Mouse (Mus musculus): ENCODE results near the gene Ddo. TPM values are rescaled to one million over a fixed set of nuclear protein-coding genes. Genes with fewer than 3 reads are reported as not detected.

Gene Ddo
- polyA plus RNA-seq, 1 experiment from 2014 or later = 2.9 TPM

GRCm38 (mm10) chr10:40716713-40717112, 86.9 kb downstream of the Ddo start:
- WGBS = 85% methylated on average over 3 of the region's 3 CpGs

GRCm38 (mm10) chr10:40718362-40718761, 88.6 kb downstream of the Ddo start:
- no peak overlapping the region for H3K27ac ChIP-seq (ENCODE audit: low read depth, low read length)
- H3K4me3 ChIP-seq (ENCODE audit: low read length) = no peak overlapping the region
- no peak for ATAC-seq
- 92% methylated on average over 13 of the region's 13 CpGs for WGBS
- no peak overlapping the region for H3K4me2 ChIP-seq (ENCODE audit: low read length)
- no peaks in the 10 kb centered on the region for H3K27me3 ChIP-seq (replicated peaks; ENCODE audit: control insufficient read depth, insufficient read depth, low read length)
- H3K4me1 ChIP-seq (ENCODE audit: control insufficient read depth, insufficient read depth, low read depth, low read length) = no peaks in the 10 kb centered on the region
- no peaks in the 10 kb centered on the region for H3K9me3 ChIP-seq (ENCODE audit: control insufficient read depth, low read length)
- H3K36me3 ChIP-seq (ENCODE audit: control insufficient read depth, insufficient read depth, low read length) = no peaks in the 10 kb centered on the region
- H3K9ac ChIP-seq (ENCODE audit: low read depth, low read length) = no peak overlapping the region

More at GRCm38 (mm10) chr10:40716713-40717112, 86.9 kb downstream of the Ddo start:
- Histone ChIP-seq H3K27me3 (replicated peaks; ENCODE audit: control insufficient read depth, insufficient read depth, low read length) (no peaks in the 10 kb centered on the region), H3K9ac (ENCODE audit: low read depth, low read length) (no peak overlapping the region), H3K4me2 (ENCODE audit: low read length) (no peak overlapping the region), H3K4me3 (ENCODE audit: low read length) (no peak overlapping the region), H3K4me1 (ENCODE audit: control insufficient read depth, insufficient read depth, low read depth, low read length) (no peaks in the 10 kb centered on the region), H3K9me3 (ENCODE audit: control insufficient read depth, low read length) (no peaks in the 10 kb centered on the region), H3K27ac (ENCODE audit: low read depth, low read length) (no peak overlapping the region), H3K36me3 (ENCODE audit: control insufficient read depth, insufficient read depth, low read length) (no peaks in the 10 kb centered on the region)
- ATAC-seq = no peak

- H3K4me1 ChIP-seq (ENCODE audit: control insufficient read depth, insufficient read depth, low read depth, low read length) = no peaks in the 10 kb centered on the region
- H3K36me3 ChIP-seq (ENCODE audit: control insufficient read depth, insufficient read depth, low read length) = no peaks in the 10 kb centered on the region
- no peak overlapping the region for H3K9ac ChIP-seq (ENCODE audit: low read depth, low read length)
- no peaks in the 10 kb centered on the region for H3K27me3 ChIP-seq (replicated peaks; ENCODE audit: control insufficient read depth, insufficient read depth, low read length)
- H3K4me3 ChIP-seq (ENCODE audit: low read length) = no peak overlapping the region
- no peak overlapping the region for H3K27ac ChIP-seq (ENCODE audit: low read depth, low read length)
- H3K9me3 ChIP-seq (ENCODE audit: control insufficient read depth, low read length) = no peaks in the 10 kb centered on the region
- ATAC-seq = no peak
- 60% methylated on average over 6 of the region's 6 CpGs for WGBS
- no peak overlapping the region for H3K4me2 ChIP-seq (ENCODE audit: low read length)
Measured at GRCm38 (mm10) chr10:40719062-40719461, 89.3 kb downstream of the Ddo start.

GRCm38 (mm10) chr10:40720883-40721282, 91.1 kb downstream of the Ddo start:
- Histone ChIP-seq H3K4me3 (ENCODE audit: low read length) (no peak overlapping the region), H3K36me3 (ENCODE audit: control insufficient read depth, insufficient read depth, low read length) (no peaks in the 10 kb centered on the region), H3K4me1 (ENCODE audit: control insufficient read depth, insufficient read depth, low read depth, low read length) (no peaks in the 10 kb centered on the region), H3K27me3 (replicated peaks; ENCODE audit: control insufficient read depth, insufficient read depth, low read length) (no peaks in the 10 kb centered on the region), H3K4me2 (ENCODE audit: low read length) (no peak overlapping the region), H3K9ac (ENCODE audit: low read depth, low read length) (no peak overlapping the region), H3K9me3 (ENCODE audit: control insufficient read depth, low read length) (no peaks in the 10 kb centered on the region), H3K27ac (ENCODE audit: low read depth, low read length) (no peak overlapping the region)
- ATAC-seq = no peak
- WGBS = 69% methylated on average over 5 of the region's 5 CpGs

- WGBS = 23% methylated on average over 6 of the region's 6 CpGs
- H3K9ac ChIP-seq (ENCODE audit: low read depth, low read length) = no peak overlapping the region
- ATAC-seq = no peak
- no peaks in the 10 kb centered on the region for H3K36me3 ChIP-seq (ENCODE audit: control insufficient read depth, insufficient read depth, low read length)
- H3K4me1 ChIP-seq (ENCODE audit: control insufficient read depth, insufficient read depth, low read depth, low read length) = peaks cover 6% of the 10 kb centered on the region; the same call in 1 of the 2 replicates
- no peak overlapping the region for H3K27ac ChIP-seq (ENCODE audit: low read depth, low read length)
- no peaks in the 10 kb centered on the region for H3K9me3 ChIP-seq (ENCODE audit: control insufficient read depth, low read length)
- no peaks in the 10 kb centered on the region for H3K27me3 ChIP-seq (replicated peaks; ENCODE audit: control insufficient read depth, insufficient read depth, low read length)
- no peak overlapping the region for H3K4me2 ChIP-seq (ENCODE audit: low read length)
- H3K4me3 ChIP-seq (ENCODE audit: low read length) = no peak overlapping the region
Measured at GRCm38 (mm10) chr10:40724342-40724741, 94.5 kb downstream of the Ddo start.

- Histone ChIP-seq H3K9ac (ENCODE audit: low read depth, low read length) (no peak overlapping the region), H3K9me3 (ENCODE audit: control insufficient read depth, low read length) (no peaks in the 10 kb centered on the region), H3K4me1 (ENCODE audit: control insufficient read depth, insufficient read depth, low read depth, low read length) (peaks cover 6% of the 10 kb centered on the region; the same call in 1 of the 2 replicates), H3K36me3 (ENCODE audit: control insufficient read depth, insufficient read depth, low read length) (no peaks in the 10 kb centered on the region), H3K4me2 (ENCODE audit: low read length) (no peak overlapping the region), H3K27me3 (replicated peaks; ENCODE audit: control insufficient read depth, insufficient read depth, low read length) (no peaks in the 10 kb centered on the region), H3K4me3 (ENCODE audit: low read length) (no peak overlapping the region), H3K27ac (ENCODE audit: low read depth, low read length) (no peak overlapping the region)
- no peak for ATAC-seq
- 37% methylated on average over 4 of the region's 4 CpGs for WGBS
Measured at GRCm38 (mm10) chr10:40725066-40725465, 95.3 kb downstream of the Ddo start.

- no peak for ATAC-seq
- Histone ChIP-seq H3K4me3 (ENCODE audit: low read length) (no peak overlapping the region), H3K36me3 (ENCODE audit: control insufficient read depth, insufficient read depth, low read length) (no peaks in the 10 kb centered on the region), H3K9me3 (ENCODE audit: control insufficient read depth, low read length) (no peaks in the 10 kb centered on the region), H3K27ac (ENCODE audit: low read depth, low read length) (no peak overlapping the region), H3K4me2 (ENCODE audit: low read length) (no peak overlapping the region), H3K9ac (ENCODE audit: low read depth, low read length) (no peak overlapping the region), H3K4me1 (ENCODE audit: control insufficient read depth, insufficient read depth, low read depth, low read length) (peaks cover 6% of the 10 kb centered on the region; the same call in 1 of the 2 replicates), H3K27me3 (replicated peaks; ENCODE audit: control insufficient read depth, insufficient read depth, low read length) (no peaks in the 10 kb centered on the region)
- 86% methylated on average over 4 of the region's 4 CpGs for WGBS
Measured at GRCm38 (mm10) chr10:40725471-40725870, 95.7 kb downstream of the Ddo start.

- WGBS = 48% methylated on average over 11 of the region's 11 CpGs
- Histone ChIP-seq H3K4me3 (ENCODE audit: low read length) (no peak overlapping the region), H3K4me1 (ENCODE audit: control insufficient read depth, insufficient read depth, low read depth, low read length) (peaks cover 6% of the 10 kb centered on the region; the same call in 1 of the 2 replicates), H3K27me3 (replicated peaks; ENCODE audit: control insufficient read depth, insufficient read depth, low read length) (no peaks in the 10 kb centered on the region), H3K9me3 (ENCODE audit: control insufficient read depth, low read length) (no peaks in the 10 kb centered on the region), H3K36me3 (ENCODE audit: control insufficient read depth, insufficient read depth, low read length) (no peaks in the 10 kb centered on the region), H3K4me2 (ENCODE audit: low read length) (no peak overlapping the region), H3K27ac (ENCODE audit: low read depth, low read length) (0 out of 2 replicates have a peak overlapping the region, but pooled peaks have one; percentile 32), H3K9ac (ENCODE audit: low read depth, low read length) (no peak overlapping the region)
- ATAC-seq = no peak
Measured at GRCm38 (mm10) chr10:40726288-40726902, 96.6 kb downstream of the Ddo start.

GRCm38 (mm10) chr10:40726989-40727388, 97.2 kb downstream of the Ddo start:
- H3K27ac ChIP-seq (ENCODE audit: low read depth, low read length) = peak overlapping the region; percentile 34; the same call in 1 of the 2 replicates
- 0 out of 2 replicates have a peak, but pooled peaks have one; percentile 38 for ATAC-seq
- no peak overlapping the region for H3K4me3 ChIP-seq (ENCODE audit: low read length)
- H3K4me1 ChIP-seq (ENCODE audit: control insufficient read depth, insufficient read depth, low read depth, low read length) = peaks cover 6% of the 10 kb centered on the region; the same call in 1 of the 2 replicates
- no peaks in the 10 kb centered on the region for H3K9me3 ChIP-seq (ENCODE audit: control insufficient read depth, low read length)
- 24% methylated on average over 5 of the region's 5 CpGs for WGBS
- H3K9ac ChIP-seq (ENCODE audit: low read depth, low read length) = no peak overlapping the region
- no peaks in the 10 kb centered on the region for H3K27me3 ChIP-seq (replicated peaks; ENCODE audit: control insufficient read depth, insufficient read depth, low read length)
- no peak overlapping the region for H3K4me2 ChIP-seq (ENCODE audit: low read length)
- H3K36me3 ChIP-seq (ENCODE audit: control insufficient read depth, insufficient read depth, low read length) = no peaks in the 10 kb centered on the region

Measured in hindbrain, embryonic 16.5 days (tissue).